Mouse (Mus musculus) liver, postnatal 0 days (tissue): ENCODE data around the gene Megf9.

ENCODE experiments used
- CTCF ChIP-seq: sonication (generic); IDR thresholded peaks from 2 replicates; pipeline ENCODE4 v1.5.1; 2016; ENCODE audit warnings: antibody characterized with exemption, low read depth
- EP300 ChIP-seq: IDR thresholded peaks from 2 replicates; pipeline ENCODE4 v1.6.1; 2016; ENCODE audit warnings: antibody characterized with exemption, low read depth, mild to moderate bottlenecking

GRCm38 (mm10) chr4:70573926-70574325 lies 39.1 kb upstream of the Megf9 start:
- no peak for TF ChIP-seq CTCF
- no peak for TF ChIP-seq EP300
